Mouse (Mus musculus): ENCODE measurements around the gene Clps. TPM values are rescaled to one million over a fixed set of nuclear protein-coding genes. Genes with fewer than 3 reads are reported as not detected.

Gene Clps
- total RNA-seq, 2 experiments from 2014 or later, result not detected

DNA sequence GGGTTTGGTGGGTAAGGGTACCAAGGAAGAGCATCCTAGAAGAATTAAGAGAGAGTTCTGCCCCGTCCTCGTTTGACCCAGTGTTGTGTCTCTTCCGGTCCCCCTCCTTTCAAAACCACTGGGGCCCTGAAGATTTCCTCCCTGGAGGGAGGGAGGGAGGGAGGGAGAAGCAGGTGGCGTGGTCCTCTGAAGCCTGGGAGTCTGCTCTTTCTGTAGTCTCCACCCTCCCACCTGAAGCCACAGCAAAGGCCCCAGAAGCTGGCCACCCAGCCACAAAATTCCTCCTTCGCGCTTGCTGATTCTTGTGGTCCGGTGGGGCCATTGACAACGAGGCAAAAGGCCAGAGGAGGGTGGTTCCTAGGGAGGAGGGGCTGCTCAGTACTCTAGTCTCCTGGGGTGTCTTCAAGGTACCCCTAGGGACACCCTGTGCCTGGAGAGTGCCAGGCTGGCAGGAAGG is 41.9 kb downstream of the Clps start:
- 0 out of 2 replicates have a peak, but pooled peaks have one; percentile 3 for ATAC-seq (replicated peaks; ENCODE audit: poor library complexity)

DNA sequence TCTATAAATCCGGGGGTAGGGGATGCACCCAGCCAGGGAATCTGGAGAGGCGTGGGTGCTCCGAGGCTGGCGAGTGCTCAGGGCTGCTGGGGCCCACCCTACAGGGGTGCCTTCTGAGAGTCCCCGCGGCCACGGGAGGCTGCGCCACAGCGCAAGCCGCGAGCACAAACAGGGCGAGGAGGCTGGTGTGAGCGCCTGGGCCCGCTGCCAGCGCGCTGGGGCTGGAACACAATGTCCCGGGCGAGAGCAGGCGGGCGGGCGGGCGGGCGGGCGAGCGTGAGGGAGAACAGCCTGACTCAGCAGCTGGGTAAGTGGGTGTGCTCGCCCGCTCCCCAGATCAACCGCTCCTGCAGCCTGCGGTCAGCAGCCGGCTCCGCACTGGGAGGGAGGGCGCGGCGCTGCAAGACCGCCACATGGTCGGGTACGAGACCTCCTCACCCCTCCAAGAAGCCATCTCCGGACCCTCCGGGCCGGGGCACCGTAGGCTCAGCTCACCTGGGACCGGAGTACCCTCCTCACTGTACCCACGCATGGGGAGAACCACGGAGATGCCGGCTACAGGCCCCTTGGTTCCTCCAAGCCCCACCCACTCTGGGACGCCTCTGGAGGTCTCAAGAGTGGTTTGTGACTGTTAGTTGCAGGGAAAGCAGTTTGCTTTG is 42.5 kb downstream of the Clps start:
- ATAC-seq (replicated peaks; ENCODE audit: poor library complexity), result peak; percentile 60

DNA sequence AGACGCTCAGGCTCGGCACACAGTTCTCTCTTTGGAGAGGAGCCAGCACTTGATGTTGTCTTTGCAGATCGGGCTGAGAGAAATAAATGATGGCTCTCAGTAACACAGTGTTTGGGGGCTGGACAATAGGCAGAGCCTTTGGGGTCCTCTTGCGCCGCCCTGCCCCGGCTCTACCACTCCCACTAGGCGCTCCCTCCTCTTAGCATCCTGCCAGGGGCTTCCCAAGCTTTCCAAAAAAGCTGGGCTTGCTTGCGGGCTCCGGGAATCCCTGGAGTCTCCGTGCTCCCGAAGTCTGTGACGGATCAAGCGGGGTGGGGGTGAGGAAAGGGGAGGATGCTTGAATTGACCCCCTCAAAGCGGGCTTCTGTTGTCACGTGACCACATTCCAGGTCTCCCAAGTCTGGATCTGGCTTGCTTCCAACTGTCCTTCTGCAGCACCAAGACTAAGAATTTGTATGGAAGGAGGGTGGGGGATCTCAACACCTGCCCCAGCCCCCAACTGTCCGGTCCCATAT is 43.1 kb downstream of the Clps start, which contains the start of gene Fkbp5:
Gene Fkbp5 (minus strand): TSS at position 87 of the 515 bp plus-strand sequence.
- no peak for ATAC-seq (replicated peaks; ENCODE audit: poor library complexity)

DNA sequence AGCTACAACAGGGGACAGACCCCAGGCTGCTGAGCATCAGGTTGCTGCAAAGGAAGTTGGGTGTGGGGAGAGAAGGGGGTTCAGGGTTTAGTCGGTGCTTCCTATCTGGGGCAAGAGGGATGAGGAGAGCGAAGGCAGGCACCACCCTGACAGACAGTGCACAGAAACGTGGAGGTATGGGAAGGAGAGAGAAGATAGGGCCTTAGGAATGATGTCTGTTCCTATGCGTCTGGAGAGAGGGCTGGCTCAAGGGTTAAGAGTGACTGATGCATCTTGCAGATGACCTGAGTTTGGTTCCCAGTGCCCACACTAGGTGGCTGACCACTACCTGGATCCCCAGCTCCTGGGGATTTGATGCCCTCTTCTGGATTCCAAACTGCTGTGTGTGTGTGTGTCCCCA is 43.7 kb downstream of the Clps start:
- ATAC-seq (replicated peaks; ENCODE audit: poor library complexity), result no peak

DNA sequence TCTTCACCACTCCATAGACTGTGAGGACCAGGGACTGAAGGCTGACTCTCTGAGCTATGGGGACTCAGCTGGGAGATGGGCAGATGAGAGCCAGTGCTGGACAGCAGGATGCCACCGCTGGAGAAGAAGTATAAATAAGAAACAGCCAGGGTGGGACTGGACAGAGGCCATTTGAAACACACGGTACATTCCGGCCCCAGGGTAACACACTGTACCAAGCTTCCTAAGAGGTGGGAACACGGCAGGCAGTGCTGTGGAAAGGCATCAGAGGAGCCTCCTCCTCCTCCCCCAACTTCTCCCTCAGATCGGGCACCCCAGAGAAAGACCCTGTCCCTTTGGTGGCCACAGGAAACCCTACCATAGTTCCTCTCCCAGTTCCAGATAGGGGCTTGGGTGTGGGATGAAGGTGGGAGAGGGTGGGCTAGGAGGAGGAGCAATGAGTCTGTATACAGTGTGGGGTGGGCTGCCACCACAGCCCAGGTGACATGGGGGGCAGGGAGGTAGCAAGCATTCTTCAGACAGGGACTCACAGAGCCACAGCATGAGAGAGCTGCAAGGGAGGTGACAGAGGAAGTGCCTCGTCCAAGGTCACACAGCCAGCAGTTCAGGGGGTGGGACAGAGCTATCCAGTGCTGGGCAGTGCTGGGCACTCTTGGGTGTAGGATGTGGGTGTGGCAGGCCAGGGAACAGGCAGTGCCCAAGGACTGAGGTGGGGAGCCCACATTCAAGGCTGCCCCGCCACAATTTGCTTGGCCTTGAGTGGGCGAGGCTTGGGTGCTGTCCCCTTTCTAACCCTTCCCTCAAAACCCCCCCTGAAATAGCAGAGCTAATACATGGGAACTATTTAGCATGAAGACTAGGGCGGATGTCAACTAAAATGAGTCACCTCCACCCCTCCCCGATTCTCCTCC is 44.9 kb downstream of the Clps start:
- 0 out of 2 replicates have a peak, but pooled peaks have one; percentile 14 for ATAC-seq (replicated peaks; ENCODE audit: poor library complexity)

DNA sequence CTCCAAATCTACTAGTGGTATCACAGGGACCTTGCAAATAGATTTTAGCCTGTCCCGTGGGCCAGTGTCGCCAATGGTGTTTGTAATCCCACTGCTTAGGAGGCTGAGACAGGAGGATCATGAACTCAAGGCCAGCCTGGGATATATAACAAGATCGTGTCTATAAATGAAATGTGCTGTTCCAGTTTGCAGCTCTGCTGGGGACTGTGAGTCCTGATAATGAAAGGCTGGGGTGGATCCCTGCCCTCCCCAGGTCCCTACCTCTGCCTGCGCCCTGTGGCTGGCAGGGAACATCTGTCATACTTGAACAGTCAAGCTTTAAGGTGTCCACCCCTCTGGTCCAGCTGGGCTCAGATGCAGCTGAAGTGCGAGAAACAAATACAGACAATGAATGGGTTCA is 46.0 kb downstream of the Clps start:
- no peak for ATAC-seq (replicated peaks; ENCODE audit: poor library complexity)

DNA sequence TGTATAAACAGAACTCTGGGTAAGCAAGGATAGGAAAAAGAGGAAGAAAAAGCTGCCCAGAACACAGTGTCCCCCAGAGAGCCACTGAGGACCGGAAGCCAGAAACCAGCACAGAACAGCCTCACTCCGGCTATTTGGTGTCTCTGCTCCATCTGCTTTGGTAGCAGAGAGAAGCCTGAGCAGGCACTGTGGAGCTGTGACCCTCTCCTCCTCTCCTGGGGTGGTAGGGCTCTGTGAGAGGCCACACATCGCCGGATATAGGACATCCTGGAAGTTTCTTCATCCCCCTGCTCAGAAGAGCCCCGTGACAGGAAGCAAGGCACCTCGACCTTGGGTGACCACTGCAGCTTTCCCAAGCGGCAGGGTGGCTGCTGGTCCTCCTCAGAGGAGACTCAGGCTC is 46.7 kb downstream of the Clps start:
- peak; percentile 15 for ATAC-seq (replicated peaks; ENCODE audit: poor library complexity)

DNA sequence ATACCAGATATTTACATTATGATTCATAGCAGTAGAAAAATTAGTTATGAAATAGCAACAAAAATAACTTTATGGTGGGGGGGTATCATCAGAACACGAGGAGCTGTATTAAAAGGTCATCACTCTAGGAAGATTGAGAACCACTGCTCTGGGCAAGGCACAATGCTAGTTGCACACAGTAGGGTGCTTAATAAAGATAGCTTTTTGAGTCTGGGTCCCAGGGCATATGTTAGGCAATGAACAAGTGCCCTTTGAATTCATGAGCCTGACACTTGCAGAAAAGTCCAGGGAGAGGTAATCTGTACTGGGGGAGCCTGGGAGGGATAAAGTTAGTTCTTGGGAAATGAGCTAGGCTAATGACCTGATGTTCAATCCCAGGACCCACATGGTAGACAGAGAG is 47.2 kb downstream of the Clps start:
- no peak for ATAC-seq (replicated peaks; ENCODE audit: poor library complexity)

DNA sequence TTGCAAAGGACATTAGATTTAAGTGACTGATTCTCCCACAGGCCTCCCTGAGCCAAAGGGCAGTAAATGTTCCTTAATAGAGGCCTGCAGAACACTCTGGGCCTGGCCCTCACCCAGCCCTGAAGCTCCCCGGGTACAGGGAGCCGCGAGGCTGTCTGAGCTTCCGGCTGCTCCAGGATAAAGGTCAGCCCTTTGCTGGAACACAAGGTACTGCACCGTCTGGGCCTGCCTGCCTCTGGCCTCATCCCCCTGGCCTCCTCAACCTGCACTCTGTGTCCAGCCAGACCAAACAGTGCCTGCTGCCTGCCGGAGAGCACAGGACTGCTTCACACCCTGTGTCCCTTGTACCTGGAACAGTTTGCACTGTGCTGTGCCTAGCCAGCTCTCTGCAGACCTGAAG is 47.9 kb downstream of the Clps start:
- no peak for ATAC-seq (replicated peaks; ENCODE audit: poor library complexity)

DNA sequence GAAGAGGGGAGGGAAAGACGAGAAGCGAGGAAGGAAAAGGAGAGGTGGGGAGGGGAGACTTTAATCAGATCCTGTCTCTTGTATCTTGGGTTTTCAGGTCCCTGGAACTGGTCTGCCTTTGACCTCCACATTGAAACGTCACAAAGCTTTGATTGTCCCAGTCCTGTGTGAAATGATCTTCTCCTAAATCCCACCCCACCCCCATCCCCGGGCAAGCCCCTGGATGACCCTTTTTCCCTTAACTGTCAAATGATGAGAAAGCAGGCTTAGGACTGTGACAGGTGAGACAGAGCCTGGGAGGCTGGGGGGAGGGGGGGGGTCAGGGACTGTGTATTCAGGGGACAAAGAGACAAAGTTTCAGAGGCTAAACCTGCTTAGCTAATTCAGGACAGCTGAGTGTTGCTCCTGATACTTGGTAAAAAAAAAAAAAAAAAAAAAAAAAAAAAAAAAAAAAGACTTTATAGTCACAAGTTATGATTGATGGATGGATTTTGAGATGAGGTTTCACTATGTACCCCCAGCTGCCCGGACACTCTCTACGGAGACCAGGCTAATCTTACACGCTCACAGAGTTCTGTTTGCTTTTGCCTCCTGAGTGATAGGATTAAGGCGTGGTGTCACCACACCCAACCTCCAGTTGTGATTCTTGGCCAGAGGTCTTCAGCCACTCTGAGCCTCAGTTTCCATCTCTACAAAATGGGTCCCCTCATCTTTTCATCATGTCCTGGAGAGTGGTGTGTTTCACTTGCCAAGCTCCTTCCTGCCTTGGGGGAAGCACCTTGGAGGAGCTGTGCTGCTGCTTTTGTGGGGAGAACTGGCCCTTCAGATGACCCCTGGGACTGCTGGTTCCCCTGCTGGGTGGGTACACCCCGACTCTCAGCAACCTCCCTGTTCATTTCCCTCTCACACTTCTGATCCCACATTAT is 48.7 kb downstream of the Clps start:
- ATAC-seq (replicated peaks; ENCODE audit: poor library complexity), result 0 out of 2 replicates have a peak, but pooled peaks have one; percentile 42

DNA sequence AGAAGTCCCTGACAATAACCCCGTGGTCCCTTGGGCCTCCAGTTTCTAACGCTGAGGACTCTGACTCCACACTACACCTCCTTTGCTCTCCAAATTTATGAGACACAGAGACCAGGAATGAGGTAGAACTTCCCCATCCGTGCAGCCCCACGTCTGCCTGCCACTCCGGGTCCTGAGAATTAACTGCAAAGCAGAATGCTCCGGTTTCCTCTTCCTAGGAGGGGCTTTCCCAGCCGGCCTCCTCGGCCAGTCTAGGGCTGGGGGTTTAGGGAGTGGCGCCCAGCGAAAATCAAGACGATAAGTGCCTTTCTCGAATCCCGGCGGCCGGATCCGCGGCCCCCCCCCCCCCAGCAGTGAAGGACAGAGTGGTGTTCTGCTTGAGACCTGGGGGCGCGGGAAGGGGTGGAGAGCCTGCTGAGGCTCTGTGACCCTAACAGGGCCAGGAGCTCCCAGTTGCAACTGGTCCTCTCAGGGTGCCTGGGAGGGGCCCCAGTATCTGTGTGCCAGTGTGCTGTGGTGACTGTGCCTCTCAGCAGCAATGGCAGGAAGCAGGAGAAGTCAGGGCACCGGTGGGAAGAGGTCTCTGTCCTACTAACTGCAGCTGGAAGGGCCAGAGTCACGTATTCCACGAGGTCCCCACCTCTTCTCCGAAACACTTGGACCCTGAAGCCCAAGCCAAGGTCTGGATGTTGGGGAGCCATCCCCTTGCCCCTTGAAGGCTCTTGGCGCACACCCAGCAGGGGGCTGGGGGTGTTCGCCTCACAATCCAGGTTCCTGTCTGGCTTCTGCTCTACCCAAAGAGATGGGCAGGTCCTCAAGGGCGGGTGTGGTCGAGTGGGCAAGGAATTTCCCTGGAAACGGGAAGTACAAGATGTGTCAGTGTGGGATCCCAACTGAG is 49.9 kb downstream of the Clps start:
- ATAC-seq (replicated peaks; ENCODE audit: poor library complexity), result 0 out of 2 replicates have a peak, but pooled peaks have one; percentile 13

Other genes starting within 250 kb of the Clps start
- gene Fance, start 247.2 kb downstream of the Clps start, total RNA-seq (2015), result 28.7 and 34.8 TPM in 2 replicates
- gene Fance, start 247.2 kb downstream of the Clps start, total RNA-seq (2017), result 11.0 and 14.8 TPM in 2 replicates
- gene Rpl10a, start 232.3 kb downstream of the Clps start, total RNA-seq (2015), result 3,042 and 3,166 TPM in 2 replicates
- gene Rpl10a, start 232.3 kb downstream of the Clps start, total RNA-seq (2017), result 795 and 921 TPM in 2 replicates
- gene Tead3, start 209.9 kb downstream of the Clps start, total RNA-seq (2015), result 0.15 and 1.9 TPM in 2 replicates
- gene Tead3, start 209.9 kb downstream of the Clps start, total RNA-seq (2017), result 0.04 TPM in 1 of 2 replicates, not detected in the other
- gene Tulp1, start 195.5 kb downstream of the Clps start, total RNA-seq (2015), result not detected in 2 replicates
- gene Tulp1, start 195.5 kb downstream of the Clps start, total RNA-seq (2017), result not detected in 2 replicates
- 25.8 and 30.0 TPM in 2 replicates for gene Fkbp5, start 43.2 kb downstream of the Clps start, total RNA-seq (2015)
- gene Fkbp5, start 43.2 kb downstream of the Clps start, total RNA-seq (2017), result 40.2 and 58.9 TPM in 2 replicates
- gene Armc12, start 30.0 kb downstream of the Clps start, total RNA-seq (2015), result not detected in 2 replicates
- gene Armc12, start 30.0 kb downstream of the Clps start, total RNA-seq (2017), result not detected in 2 replicates
- gene Clpsl2, start 11.4 kb downstream of the Clps start, total RNA-seq (2015), result not detected in 2 replicates
- gene Clpsl2, start 11.4 kb downstream of the Clps start, total RNA-seq (2017), result not detected in 2 replicates
- not detected in 2 replicates for gene Lhfpl5, start 14.9 kb upstream of the Clps start, total RNA-seq (2015)
- gene Lhfpl5, start 14.9 kb upstream of the Clps start, total RNA-seq (2017), result not detected in 2 replicates
- gene Srpk1, start 61.9 kb upstream of the Clps start, total RNA-seq (2015), result 129 and 131 TPM in 2 replicates
- 134 and 140 TPM in 2 replicates for gene Srpk1, start 61.9 kb upstream of the Clps start, total RNA-seq (2017)
- 1.3 and 3.0 TPM in 2 replicates for gene Slc26a8, start 129.5 kb upstream of the Clps start, total RNA-seq (2015)
- 0.21 and 1.5 TPM in 2 replicates for gene Slc26a8, start 129.5 kb upstream of the Clps start, total RNA-seq (2017)
- 111 TPM in 2 replicates for gene Mapk14, start 130.6 kb upstream of the Clps start, total RNA-seq (2015)
- 100 and 110 TPM in 2 replicates for gene Mapk14, start 130.6 kb upstream of the Clps start, total RNA-seq (2017)
- gene AC170998.1, start 165.3 kb upstream of the Clps start, total RNA-seq (2015), result 4.3 and 6.5 TPM in 2 replicates
- gene AC170998.1, start 165.3 kb upstream of the Clps start, total RNA-seq (2017), result 1.1 and 5.1 TPM in 2 replicates
- gene Mapk13, start 208.5 kb upstream of the Clps start, total RNA-seq (2015), result 1.3 and 2.2 TPM in 2 replicates
- 1.1 and 4.8 TPM in 2 replicates for gene Mapk13, start 208.5 kb upstream of the Clps start, total RNA-seq (2017)
- gene Brpf3, start 240.3 kb upstream of the Clps start, total RNA-seq (2015), result 29.5 and 29.9 TPM in 2 replicates
- 3.4 and 3.9 TPM in 2 replicates for gene Brpf3, start 240.3 kb upstream of the Clps start, total RNA-seq (2017)